Mouse (Mus musculus) embryonic facial prominence, embryonic 13.5 days (tissue): Measurements from ENCODE around the gene Tmem44. TPM values are rescaled to one million over a fixed set of nuclear protein-coding genes. Genes with fewer than 3 reads are reported as not detected.

ENCODE experiments used
- ATAC-seq: fragments of 200-750 bp; cut with Nextera tagmentation; 2 replicates; pipeline ENCODE4 v1.8.0; 2017; ENCODE audit warnings: low read depth; ENCODE audit not compliant: insufficient number of reproducible peaks, insufficient read depth, low FRiP score, low TSS enrichment
- H3K27ac ChIP-seq: fragments of 300-500 bp; sonication (generic); 2 replicates; pipeline ENCODE4 v1.5.1; 2015; ENCODE audit warnings: moderate library complexity, mild to moderate bottlenecking, inconsistent platforms
- H3K27me3 ChIP-seq: fragments of 300-500 bp; sonication (generic); 2 replicates; pipeline ENCODE4 v1.6.1; 2015; ENCODE audit warnings: mild to moderate bottlenecking, inconsistent platforms
- H3K36me3 ChIP-seq: fragments of 300-500 bp; sonication (generic); 2 replicates; pipeline ENCODE4 v1.6.1; 2015; ENCODE audit warnings: mild to moderate bottlenecking, inconsistent platforms
- H3K4me1 ChIP-seq: fragments of 300-500 bp; sonication (generic); 2 replicates; pipeline ENCODE4 v1.6.1; 2015; ENCODE audit warnings: inconsistent platforms
- H3K4me2 ChIP-seq: fragments of 300-500 bp; sonication (generic); 2 replicates; pipeline ENCODE4 v1.6.1; 2015; ENCODE audit warnings: moderate library complexity, mild to moderate bottlenecking, inconsistent platforms
- H3K4me3 ChIP-seq: fragments of 300-500 bp; sonication (generic); 2 replicates; pipeline ENCODE4 v1.5.1; 2015; ENCODE audit warnings: mild to moderate bottlenecking, inconsistent platforms
- H3K9ac ChIP-seq: fragments of 300-500 bp; sonication (generic); 2 replicates; pipeline ENCODE4 v1.6.1; 2015; ENCODE audit warnings: mild to moderate bottlenecking, inconsistent platforms
- H3K9me3 ChIP-seq: fragments of 300-500 bp; sonication (generic); 2 replicates; pipeline ENCODE4 v1.6.1; 2016; ENCODE audit warnings: inconsistent platforms
- WGBS: fragments of 180-500 bp; shearing (Covaris S2); methylation state at CpG from one replicate; pipeline ENCODE4 v1.1.7; 2015; ENCODE audit warnings: mixed read lengths; 5-methylcytosine and 5-hydroxymethylcytosine counted together
- polyA plus RNA-seq: library from polyadenylated mRNA; unstranded; fragments of >200 nt; fragmentation: Nextera tagmentation; extraction: Ambion mirVana; gene quantifications from 2 replicates; pipeline ENCODE4 v1.2.1, GENCODE M21; 2015

Gene Tmem44
- polyA plus RNA-seq: 32.5 and 32.7 TPM in 2 replicates

- Histone ChIP-seq H3K27ac (peak within 1 kb of the TSS; percentile 74), H3K4me1 (peaks cover 25% of the 10 kb centered on the region), H3K4me2 (peak within 1 kb of the TSS; percentile 80), H3K9ac (peak within 1 kb of the TSS; percentile 95), H3K9me3 (peaks cover 14% of the 10 kb centered on the region), H3K4me3 (peak within 1 kb of the TSS; percentile 76), H3K36me3 (peaks cover 14% of the 10 kb centered on the region), H3K27me3 (no peaks in the 10 kb centered on the region)
- peak; percentile 12; the same call in 1 of the 2 replicates for ATAC-seq
- 5% methylated on average over 14 of the region's 14 CpGs for WGBS
These were observed at the start of gene Tmem44 for GRCm38 (mm10) chr16:30550748-30551192. Gene Tmem44, minus strand, starts transcription at chr16:30550842.

- Histone ChIP-seq H3K9ac (peak within 1 kb of the TSS; percentile 83), H3K36me3 (no peaks in the 10 kb centered on the region), H3K9me3 (no peaks in the 10 kb centered on the region), H3K4me1 (peaks cover 51% of the 10 kb centered on the region), H3K4me3 (peak within 1 kb of the TSS; percentile 67), H3K27me3 (peaks cover 56% of the 10 kb centered on the region), H3K4me2 (peak within 1 kb of the TSS; percentile 97), H3K27ac (peak within 1 kb of the TSS; percentile 51)
- ATAC-seq: peak; percentile 34; the same call in 1 of the 2 replicates
- whole genome bisulfite sequencing: under 1% methylated on average over 63 of the region's 63 CpGs
These were observed 49.0 kb upstream of the Tmem44 start, which contains the start of gene Fam43a for GRCm38 (mm10) chr16:30599491-30600268. Gene Fam43a, plus strand, starts transcription at chr16:30599723.

GRCm38 (mm10) chr16:30596959-30597681, 46.5 kb upstream of the Tmem44 start:
- Histone ChIP-seq H3K36me3 (no peaks in the 10 kb centered on the region), H3K4me1 (peaks cover 29% of the 10 kb centered on the region), H3K9ac (0 out of 2 replicates have a peak overlapping the region, but pooled peaks have one; percentile 36), H3K27ac (no peak overlapping the region), H3K27me3 (peaks cover 56% of the 10 kb centered on the region), H3K9me3 (no peaks in the 10 kb centered on the region), H3K4me3 (no peak overlapping the region), H3K4me2 (peak overlapping the region; percentile 41)
- 12% methylated on average over 16 of the region's 16 CpGs for WGBS
- ATAC-seq: no peak

GRCm38 (mm10) chr16:30595835-30596557, 45.4 kb upstream of the Tmem44 start:
- Histone ChIP-seq H3K36me3 (no peaks in the 10 kb centered on the region), H3K4me2 (no peak overlapping the region), H3K27me3 (peaks cover 45% of the 10 kb centered on the region), H3K4me3 (no peak overlapping the region), H3K9me3 (no peaks in the 10 kb centered on the region), H3K4me1 (peaks cover 18% of the 10 kb centered on the region), H3K9ac (no peak overlapping the region), H3K27ac (no peak overlapping the region)
- ATAC-seq: no peak
- WGBS: 67% methylated on average over 14 of the region's 14 CpGs

- peaks cover 11% of the 10 kb centered on the region for H3K4me1 ChIP-seq
- H3K9me3 ChIP-seq: no peaks in the 10 kb centered on the region
- WGBS: 44% methylated on average over 3 of the region's 3 CpGs
- H3K36me3 ChIP-seq: no peaks in the 10 kb centered on the region
- H3K27ac ChIP-seq: no peak overlapping the region
- no peak for ATAC-seq
- H3K4me2 ChIP-seq: no peak overlapping the region
- H3K27me3 ChIP-seq: peaks cover 39% of the 10 kb centered on the region
- no peak overlapping the region for H3K4me3 ChIP-seq
- H3K9ac ChIP-seq: no peak overlapping the region
These were observed 44.7 kb upstream of the Tmem44 start for GRCm38 (mm10) chr16:30595356-30595755.

DNA sequence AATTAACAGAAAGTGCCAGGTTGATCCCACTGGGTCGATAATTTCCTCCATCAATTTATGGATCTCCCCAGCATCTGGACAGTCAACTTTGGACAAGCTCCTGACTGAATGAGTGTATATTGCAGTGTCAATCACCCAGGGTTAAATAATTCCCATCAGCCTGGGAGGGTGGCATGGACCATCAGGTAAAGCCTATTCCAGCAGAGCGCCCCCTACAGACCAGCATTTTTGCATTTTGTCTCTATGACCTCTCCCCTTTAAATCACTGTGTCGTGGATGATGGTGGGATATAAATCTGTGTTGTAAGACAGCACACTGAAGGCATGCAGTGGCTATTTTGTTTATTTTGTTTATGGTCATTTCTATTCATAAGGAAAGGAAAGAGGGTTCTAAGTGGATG, 41.3 kb upstream of the Tmem44 start:
- Histone ChIP-seq H3K27me3 (peaks cover 17% of the 10 kb centered on the region; the same call in 1 of the 2 replicates), H3K9me3 (no peaks in the 10 kb centered on the region), H3K36me3 (no peaks in the 10 kb centered on the region), H3K4me3 (no peak overlapping the region), H3K9ac (no peak overlapping the region), H3K4me2 (no peak overlapping the region), H3K27ac (no peak overlapping the region), H3K4me1 (0 out of 2 replicates have a peak, but pooled peaks cover 2% of the 10 kb centered on the region)
- ATAC-seq: no peak
- WGBS: 44% methylated on average over 3 of the region's 3 CpGs

DNA sequence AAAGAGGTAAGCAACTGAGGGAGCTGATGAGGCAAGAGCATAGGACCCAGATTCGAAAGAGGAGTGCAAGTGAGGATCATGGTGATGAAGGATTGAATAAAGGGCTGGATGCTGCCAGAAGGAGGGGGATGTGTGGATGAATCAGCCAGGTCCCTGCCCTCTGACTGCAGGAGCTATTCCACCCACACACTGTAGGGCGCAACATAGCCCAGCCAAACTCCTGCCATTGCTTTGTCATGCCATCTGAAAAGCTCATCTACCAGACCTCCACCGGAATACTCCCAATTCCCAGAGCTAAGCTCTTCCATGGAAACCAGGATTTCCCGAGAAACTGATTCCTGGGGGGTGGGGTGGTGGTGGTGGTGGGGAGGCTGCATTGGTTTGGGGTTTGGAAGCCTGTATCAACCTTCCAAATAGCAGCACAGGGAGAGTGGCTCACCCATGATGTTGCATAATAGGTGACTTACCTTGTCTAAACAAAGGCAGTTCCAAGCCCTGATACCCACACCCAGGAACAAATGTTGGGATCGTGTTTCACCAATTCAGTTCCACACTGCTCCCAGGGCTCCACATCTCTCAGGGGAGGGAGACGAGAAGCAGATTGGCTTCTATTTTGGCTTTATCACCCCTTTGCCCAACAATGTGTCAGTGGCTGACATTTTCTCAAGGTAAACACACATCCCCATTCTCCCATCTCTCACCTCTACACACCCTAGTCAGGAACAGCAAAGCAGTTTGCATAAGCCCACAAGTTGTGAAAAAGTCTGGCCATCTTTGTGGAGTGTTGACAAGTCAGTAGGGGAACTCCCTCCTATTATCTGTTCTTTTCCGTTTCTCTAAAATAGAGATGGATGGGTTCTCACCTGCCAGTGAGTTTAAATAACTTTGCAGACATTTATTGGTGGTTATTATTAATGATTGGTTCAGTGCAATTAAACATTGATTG, 39.9 kb upstream of the Tmem44 start:
- no peak overlapping the region for H3K4me3 ChIP-seq
- H3K9me3 ChIP-seq: no peaks in the 10 kb centered on the region
- no peak overlapping the region for H3K27ac ChIP-seq
- peaks cover 3% of the 10 kb centered on the region for H3K36me3 ChIP-seq
- peaks cover 6% of the 10 kb centered on the region; the same call in 1 of the 2 replicates for H3K27me3 ChIP-seq
- H3K4me1 ChIP-seq: peaks cover 8% of the 10 kb centered on the region
- no peak overlapping the region for H3K9ac ChIP-seq
- ATAC-seq: no peak
- no peak overlapping the region for H3K4me2 ChIP-seq
- 40% methylated on average over 7 of the region's 7 CpGs for WGBS

DNA sequence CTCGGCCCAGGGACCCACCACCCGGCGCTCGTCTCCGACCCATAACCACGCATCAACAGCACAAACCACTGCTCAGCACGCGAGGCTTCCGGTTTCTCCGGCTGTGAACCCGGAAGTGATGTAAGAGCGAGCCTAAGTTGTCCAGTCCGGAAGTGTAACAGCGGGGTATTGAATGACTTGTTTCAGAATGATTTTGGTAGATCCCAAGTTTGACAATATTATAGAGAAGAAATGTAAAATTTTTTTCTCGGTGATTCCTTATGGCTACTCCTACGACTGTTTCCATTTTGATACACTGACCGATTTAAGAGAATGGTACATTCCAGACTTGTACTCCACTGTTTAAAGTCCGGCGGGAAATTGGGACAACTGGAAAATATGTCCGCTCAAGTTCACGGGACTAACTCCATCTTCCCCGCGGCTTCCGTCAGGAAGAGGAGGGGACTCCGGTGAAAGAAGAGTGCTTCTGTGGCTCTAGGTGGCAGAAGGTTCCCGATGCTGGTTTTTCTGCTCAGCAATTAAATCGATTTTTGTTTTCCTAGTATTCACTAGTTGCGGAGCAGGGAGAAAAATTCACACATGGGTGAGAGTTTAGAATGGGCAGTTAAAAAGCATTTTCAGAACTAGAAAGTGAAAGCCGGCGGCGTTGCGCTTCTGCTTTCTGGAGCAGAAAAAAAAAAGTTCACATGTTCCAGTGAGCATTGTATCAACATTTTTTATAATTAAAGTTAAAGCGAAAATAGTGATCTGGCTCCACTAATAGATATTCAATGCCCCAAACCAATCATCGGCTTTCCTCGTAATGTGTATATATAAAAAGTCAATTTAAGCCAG, 37.1 kb upstream of the Tmem44 start, which contains the start of gene Lsg1:
Lsg1 (minus strand) TSS at position 99 of the 834 bp plus-strand sequence.
- WGBS: 3% methylated on average over 35 of the region's 35 CpGs

DNA sequence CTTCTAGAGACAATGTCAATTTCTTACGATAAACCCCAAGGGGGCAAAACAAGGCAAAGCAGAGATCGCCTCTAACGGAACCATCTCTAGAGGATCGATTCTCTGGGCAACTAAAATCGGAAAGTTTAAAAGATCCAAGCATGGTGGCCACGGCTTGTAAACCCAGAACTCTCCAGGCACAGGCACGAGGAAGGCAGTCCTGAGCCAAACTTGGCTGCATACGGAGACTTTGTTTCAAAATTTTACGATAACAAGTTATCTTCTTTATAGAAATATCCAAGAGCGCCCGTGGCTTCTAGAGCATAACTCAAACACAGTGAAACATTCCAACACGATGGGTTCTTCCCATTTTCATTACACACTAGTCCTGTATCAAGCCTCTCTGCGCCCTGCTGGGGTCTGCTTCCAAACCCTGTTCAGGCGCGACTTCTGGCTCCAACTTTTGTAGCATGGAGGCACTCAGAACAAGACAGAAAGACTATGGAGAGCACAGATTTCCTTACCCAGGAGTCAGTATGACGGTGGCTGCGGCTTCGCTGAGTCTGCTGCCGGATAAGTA, 36.4 kb upstream of the Tmem44 start:
- Histone ChIP-seq H3K4me3 (peak overlapping the region; percentile 94), H3K9ac (peak overlapping the region; percentile 86), H3K27me3 (no peaks in the 10 kb centered on the region), H3K27ac (peak overlapping the region; percentile 69), H3K9me3 (no peaks in the 10 kb centered on the region), H3K4me1 (peaks cover 8% of the 10 kb centered on the region), H3K36me3 (peaks cover 38% of the 10 kb centered on the region), H3K4me2 (peak overlapping the region; percentile 87)
- WGBS: 3% methylated on average over 19 of the region's 19 CpGs
- 0 out of 2 replicates have a peak, but pooled peaks have one; percentile 8 for ATAC-seq

More for the DNA sequence above, 37.1 kb upstream of the Tmem44 start, which contains the start of gene Lsg1:
- ATAC-seq: peak; percentile 85
- Histone ChIP-seq H3K27me3 (no peaks in the 10 kb centered on the region), H3K36me3 (peaks cover 31% of the 10 kb centered on the region), H3K4me3 (peak within 1 kb of the TSS; percentile 94), H3K9ac (peak within 1 kb of the TSS; percentile 86), H3K4me1 (peaks cover 8% of the 10 kb centered on the region), H3K9me3 (no peaks in the 10 kb centered on the region), H3K27ac (peak within 1 kb of the TSS; percentile 69), H3K4me2 (peak within 1 kb of the TSS; percentile 87)
